Comparison of ENCODE assay signal across 8 mouse cellular contexts in the genomic region with DNA sequence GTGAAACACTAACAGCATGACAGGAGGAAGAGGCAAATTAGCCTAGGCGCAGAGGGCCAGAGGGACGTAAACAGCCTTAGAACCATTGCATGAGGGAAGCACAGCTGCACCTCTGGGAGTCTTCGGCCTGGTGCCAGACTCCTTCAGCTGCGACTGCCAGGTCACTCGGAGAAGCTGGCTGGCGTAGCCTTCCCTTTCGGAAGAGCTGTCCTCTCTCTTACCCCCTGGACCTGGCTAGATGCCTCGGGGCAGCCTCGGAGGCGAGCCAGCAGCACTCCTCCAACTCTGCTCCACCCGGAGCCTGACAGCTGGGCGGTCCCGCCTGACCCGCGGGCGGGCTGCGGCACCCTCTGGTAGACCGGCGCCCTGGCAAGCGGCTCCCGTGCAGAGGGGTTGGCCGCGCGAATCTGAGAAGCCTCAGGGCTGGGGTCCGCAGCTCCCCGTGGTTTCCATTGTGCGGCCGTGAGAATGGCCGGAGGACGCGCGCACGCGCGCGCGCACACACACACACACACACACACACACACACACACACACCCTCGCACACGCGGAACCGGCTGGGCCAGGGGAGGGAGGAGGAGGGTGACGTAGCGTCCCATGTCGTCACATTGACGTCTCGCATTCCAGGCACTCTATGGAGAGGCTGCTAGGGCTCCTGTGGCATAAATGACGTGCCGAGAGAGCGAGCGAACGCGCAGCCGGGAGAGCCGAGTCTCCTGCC. TPM values are rescaled to one million over a fixed set of nuclear protein-coding genes. Genes with fewer than 3 reads are reported as not detected.
DNase-seq lines count a peak whose midpoint lies in the region; ATAC-seq lines count a peak whose summit lies in the region.

A gene (plus strand): TSS at position 663 of the 721 bp plus-strand sequence.

- peak within 1 kb of the TSS; percentile 95 for H3K4me2 ChIP-seq in hindbrain, embryonic 12.5 days (replicated peaks)

- H3K9me3 ChIP-seq in hindbrain, embryonic 12.5 days (replicated peaks): no peaks in the 10 kb centered on the region

- peak within 1 kb of the TSS; percentile 88 for H3K27ac ChIP-seq in hindbrain, embryonic 12.5 days

- 1% methylated on average over 53 of the region's 54 CpGs for WGBS in hindbrain, embryonic 12.5 days

- peaks cover 39% of the 10 kb centered on the region for H3K27me3 ChIP-seq in hindbrain, embryonic 12.5 days

- H3K9ac ChIP-seq in hindbrain, embryonic 12.5 days: peak within 1 kb of the TSS; percentile 64

- peak; percentile 88 for DNase-seq in NIH3T3 (ENCODE audit: low read depth)
- peak; percentile 90 to 93 for DNase-seq in cerebellum, postnatal 10 days
- DNase-seq in frontal cortex, postnatal 10 days (ENCODE audit: low spot score in 2 of 2): peak; percentile 81 to 86
- peak; percentile 87 to 93 for DNase-seq in layer of hippocampus, postnatal 14 days (ENCODE audit: low spot score in 2 of 2)
- DNase-seq in lung, postnatal 10 days: peak; percentile 93
- DNase-seq in ovary, postnatal 14 days (ENCODE audit: low spot score): peak; percentile 70
- peak; percentile 52 for DNase-seq in thymus, postnatal 10 days (ENCODE audit: low spot score in 2 of 2)

- ATAC-seq in hindbrain, embryonic 12.5 days (ENCODE audit: low FRiP score): peak; percentile 81

- H3K4me1 ChIP-seq in hindbrain, embryonic 12.5 days: peaks cover 50% of the 10 kb centered on the region

- H3K36me3 ChIP-seq in hindbrain, embryonic 12.5 days: no peaks in the 10 kb centered on the region

- peak within 1 kb of the TSS; percentile 68 for H3K4me3 ChIP-seq in hindbrain, embryonic 12.5 days

RNA-seq across cellular contexts. Expression of the gene that starts here (rescaled TPM):
- polyA plus RNA-seq in hindbrain, embryonic 12.5 days (2016; fragmentation: Nextera tagmentation; extraction: Ambion mirVana): 2.0 TPM in 2 replicates
- total RNA-seq in layer of hippocampus, postnatal 14 days (2021): 10 to 100 TPM; 90.2 to 95.4 TPM

Comparison
In these comparisons a context has a peak if more than half of its experiments do, and no peak if none do; other contexts are left out.
1. Peak in every context shown above with its lines: DNase-seq, ATAC-seq, H3K4me3 ChIP-seq and H3K27ac ChIP-seq.